Mouse (Mus musculus) neural tube, embryonic 15.5 days (tissue): ENCODE measurements at regions not wholly inside any gene's neighbourhood (a gene's known extent, or its start where the extent isn't known, plus 50 kb on each side); places are given as distances from the start of the nearest gene placed in this dataset.

ENCODE experiments used
- ATAC-seq: fragments of 200-750 bp; cut with Nextera tagmentation; 2 replicates; pipeline ENCODE4 v1.8.0; 2017; ENCODE audit warnings: mild to moderate bottlenecking, moderate TSS enrichment, moderate library complexity; ENCODE audit not compliant: low FRiP score
- H3K27ac ChIP-seq: fragments of 300-500 bp; sonication (generic); replicated peaks from 2 replicates; pipeline ENCODE4 v1.5.1; 2015; ENCODE audit warnings: mild to moderate bottlenecking, inconsistent platforms
- H3K27me3 ChIP-seq: fragments of 300-500 bp; sonication (generic); replicated peaks from 2 replicates; pipeline ENCODE4 v1.6.1; 2015; ENCODE audit warnings: inconsistent platforms
- H3K36me3 ChIP-seq: fragments of 300-500 bp; sonication (generic); 2 replicates; pipeline ENCODE4 v1.6.1; 2015; ENCODE audit warnings: inconsistent platforms
- H3K4me1 ChIP-seq: fragments of 300-500 bp; sonication (generic); 2 replicates; pipeline ENCODE4 v1.6.1; 2015; ENCODE audit warnings: inconsistent platforms
- H3K4me2 ChIP-seq: fragments of 300-500 bp; sonication (generic); 2 replicates; pipeline ENCODE4 v1.6.1; 2015; ENCODE audit warnings: inconsistent platforms, mild to moderate bottlenecking, moderate library complexity
- H3K4me3 ChIP-seq: fragments of 300-500 bp; sonication (generic); replicated peaks from 2 replicates; pipeline ENCODE4 v1.5.1; 2015; ENCODE audit warnings: mild to moderate bottlenecking, inconsistent platforms
- H3K9ac ChIP-seq: fragments of 300-500 bp; sonication (generic); replicated peaks from 2 replicates; pipeline ENCODE4 v1.6.1; 2015; ENCODE audit warnings: mild to moderate bottlenecking, inconsistent platforms
- H3K9me3 ChIP-seq: fragments of 300-500 bp; sonication (generic); replicated peaks from 2 replicates; pipeline ENCODE4 v1.6.1; 2016; ENCODE audit warnings: inconsistent platforms
- WGBS: fragments of 180-500 bp; shearing (Covaris S2); methylation state at CpG from one replicate; pipeline ENCODE4 v1.1.7; 2015; ENCODE audit warnings: mixed read lengths; 5-methylcytosine and 5-hydroxymethylcytosine counted together

GRCm38 (mm10) chr13:70967781-70968180, 126.2 kb upstream of the Adamts16 start:
- Histone ChIP-seq H3K4me1 (no peaks in the 10 kb centered on the region), H3K9me3 (no peaks in the 10 kb centered on the region), H3K4me2 (no peak overlapping the region), H3K27ac (no peak overlapping the region), H3K36me3 (no peaks in the 10 kb centered on the region), H3K27me3 (no peaks in the 10 kb centered on the region), H3K9ac (no peak overlapping the region), H3K4me3 (no peak overlapping the region)
- 69% methylated on average over 3 of the region's 3 CpGs for WGBS
- no peak for ATAC-seq

GRCm38 (mm10) chr13:70963384-70963783, 121.8 kb upstream of the Adamts16 start:
- no peak overlapping the region for H3K9ac ChIP-seq
- no peaks in the 10 kb centered on the region for H3K9me3 ChIP-seq
- ATAC-seq, result no peak
- no peak overlapping the region for H3K27ac ChIP-seq
- no peaks in the 10 kb centered on the region for H3K36me3 ChIP-seq
- WGBS, result 70% methylated on average over 2 of the region's 2 CpGs
- no peak overlapping the region for H3K4me3 ChIP-seq
- H3K4me1 ChIP-seq, result no peaks in the 10 kb centered on the region
- H3K4me2 ChIP-seq, result no peak overlapping the region
- H3K27me3 ChIP-seq, result no peaks in the 10 kb centered on the region

GRCm38 (mm10) chr13:70934309-70935037, 92.9 kb upstream of the Adamts16 start:
- no peaks in the 10 kb centered on the region for H3K36me3 ChIP-seq
- H3K9me3 ChIP-seq, result no peaks in the 10 kb centered on the region
- WGBS, result 83% methylated on average over 7 of the region's 7 CpGs
- H3K4me3 ChIP-seq, result no peak overlapping the region
- H3K4me1 ChIP-seq, result no peaks in the 10 kb centered on the region
- no peaks in the 10 kb centered on the region for H3K27me3 ChIP-seq
- no peak overlapping the region for H3K9ac ChIP-seq
- no peak overlapping the region for H3K27ac ChIP-seq
- ATAC-seq, result no peak
- H3K4me2 ChIP-seq, result no peak overlapping the region

- Histone ChIP-seq H3K4me2 (no peak overlapping the region), H3K9ac (no peak overlapping the region), H3K27me3 (no peaks in the 10 kb centered on the region), H3K4me1 (no peaks in the 10 kb centered on the region), H3K27ac (no peak overlapping the region), H3K4me3 (no peak overlapping the region), H3K36me3 (no peaks in the 10 kb centered on the region), H3K9me3 (no peaks in the 10 kb centered on the region)
- 98% methylated on average over 1 of the region's 1 CpGs for WGBS
- ATAC-seq, result no peak
These were observed 72.2 kb upstream of the Adamts16 start for GRCm38 (mm10) chr13:70913834-70914233.

- Histone ChIP-seq H3K27me3 (no peaks in the 10 kb centered on the region), H3K4me2 (no peak overlapping the region), H3K4me1 (no peaks in the 10 kb centered on the region), H3K36me3 (no peaks in the 10 kb centered on the region), H3K27ac (no peak overlapping the region), H3K9ac (no peak overlapping the region), H3K4me3 (no peak overlapping the region), H3K9me3 (no peaks in the 10 kb centered on the region)
- no peak for ATAC-seq
These were observed 69.3 kb upstream of the Adamts16 start for GRCm38 (mm10) chr13:70910934-70911333.

- no peak overlapping the region for H3K27ac ChIP-seq
- no peak overlapping the region for H3K4me2 ChIP-seq
- no peaks in the 10 kb centered on the region for H3K9me3 ChIP-seq
- no peak for ATAC-seq
- no peaks in the 10 kb centered on the region for H3K27me3 ChIP-seq
- no peaks in the 10 kb centered on the region for H3K36me3 ChIP-seq
- no peak overlapping the region for H3K9ac ChIP-seq
- no peaks in the 10 kb centered on the region for H3K4me1 ChIP-seq
- no peak overlapping the region for H3K4me3 ChIP-seq
These were observed 63.2 kb upstream of the Adamts16 start for GRCm38 (mm10) chr13:70904834-70905233.

GRCm38 (mm10) chr13:70903831-70904230, 62.2 kb upstream of the Adamts16 start:
- Histone ChIP-seq H3K27ac (no peak overlapping the region), H3K9me3 (no peaks in the 10 kb centered on the region), H3K4me1 (no peaks in the 10 kb centered on the region), H3K4me2 (no peak overlapping the region), H3K9ac (no peak overlapping the region), H3K4me3 (no peak overlapping the region), H3K36me3 (no peaks in the 10 kb centered on the region), H3K27me3 (no peaks in the 10 kb centered on the region)
- 62% methylated on average over 8 of the region's 8 CpGs for WGBS
- ATAC-seq, result no peak

GRCm38 (mm10) chr13:70903150-70903549, 61.5 kb upstream of the Adamts16 start:
- Histone ChIP-seq H3K9ac (no peak overlapping the region), H3K4me1 (no peaks in the 10 kb centered on the region), H3K9me3 (no peaks in the 10 kb centered on the region), H3K4me2 (no peak overlapping the region), H3K27ac (no peak overlapping the region), H3K36me3 (no peaks in the 10 kb centered on the region), H3K27me3 (no peaks in the 10 kb centered on the region), H3K4me3 (no peak overlapping the region)
- no peak for ATAC-seq
- 84% methylated on average over 2 of the region's 2 CpGs for WGBS

GRCm38 (mm10) chr13:70902727-70903126, 61.1 kb upstream of the Adamts16 start:
- WGBS, result 42% methylated on average over 10 of the region's 10 CpGs
- Histone ChIP-seq H3K4me1 (no peaks in the 10 kb centered on the region), H3K9ac (no peak overlapping the region), H3K27me3 (no peaks in the 10 kb centered on the region), H3K36me3 (no peaks in the 10 kb centered on the region), H3K27ac (no peak overlapping the region), H3K4me3 (no peak overlapping the region), H3K9me3 (no peaks in the 10 kb centered on the region), H3K4me2 (no peak overlapping the region)
- no peak for ATAC-seq

- Histone ChIP-seq H3K9ac (no peak overlapping the region), H3K4me2 (no peak overlapping the region), H3K36me3 (no peaks in the 10 kb centered on the region), H3K4me3 (no peak overlapping the region), H3K4me1 (no peaks in the 10 kb centered on the region), H3K27ac (no peak overlapping the region), H3K27me3 (no peaks in the 10 kb centered on the region), H3K9me3 (no peaks in the 10 kb centered on the region)
- WGBS, result 80% methylated on average over 5 of the region's 5 CpGs
- no peak for ATAC-seq
These were observed 50.0 kb upstream of the Adamts16 start for GRCm38 (mm10) chr13:70891634-70892033.
